Mouse (Mus musculus): ENCODE measurements around the gene Mmab. TPM values are rescaled to one million over a fixed set of nuclear protein-coding genes. Genes with fewer than 3 reads are reported as not detected.

Gene Mmab
- polyA plus RNA-seq, 1 experiment = 18.7 TPM

- H3K4me3 ChIP-seq (ENCODE audit: insufficient read depth, low read depth, low read length) = no peak overlapping the region
- no peak for DNase-seq
- H3K27ac ChIP-seq (ENCODE audit: insufficient read depth, low read depth, low read length) = no peak overlapping the region
- 66% methylated on average over 8 of the region's 8 CpGs for WGBS
- no peak for TF ChIP-seq POLR2A (IDR thresholded peaks at IDR 0.05; ENCODE audit: low read depth, low read length)
- 0 out of 2 replicates have a peak, but pooled peaks have one; percentile 7 for TF ChIP-seq CTCF (conservative IDR thresholded peaks at IDR 0.05; ENCODE audit: insufficient read depth, insufficient read length, low read depth, low read length)
- H3K4me1 ChIP-seq (ENCODE audit: control insufficient read depth, insufficient read depth, low read length) = no peaks in the 10 kb centered on the region
- peaks cover 2% of the 10 kb centered on the region for H3K36me3 ChIP-seq (ENCODE audit: control insufficient read depth, insufficient read depth, low read length)
- no peaks in the 10 kb centered on the region for H3K27me3 ChIP-seq (replicated peaks; ENCODE audit: control insufficient read depth, insufficient read depth, low read length)
These were observed 27.0 kb downstream of the Mmab start for GRCm38 (mm10) chr5:114416855-114417254.

GRCm38 (mm10) chr5:114415606-114416005 lies 28.3 kb downstream of the Mmab start:
- 94% methylated on average over 5 of the region's 5 CpGs for WGBS
- H3K4me3 ChIP-seq (ENCODE audit: insufficient read depth, low read depth, low read length) = no peak overlapping the region
- DNase-seq = no peak
- no peak overlapping the region for H3K27ac ChIP-seq (ENCODE audit: insufficient read depth, low read depth, low read length)
- TF ChIP-seq CTCF (conservative IDR thresholded peaks at IDR 0.05; ENCODE audit: insufficient read depth, insufficient read length, low read depth, low read length) = no peak
- TF ChIP-seq POLR2A (IDR thresholded peaks at IDR 0.05; ENCODE audit: low read depth, low read length) = no peak
- peaks cover 2% of the 10 kb centered on the region for H3K36me3 ChIP-seq (ENCODE audit: control insufficient read depth, insufficient read depth, low read length)
- no peaks in the 10 kb centered on the region for H3K27me3 ChIP-seq (replicated peaks; ENCODE audit: control insufficient read depth, insufficient read depth, low read length)
- H3K4me1 ChIP-seq (ENCODE audit: control insufficient read depth, insufficient read depth, low read length) = no peaks in the 10 kb centered on the region

- 65% methylated on average over 16 of the region's 16 CpGs for WGBS
- H3K27ac ChIP-seq (ENCODE audit: insufficient read depth, low read depth, low read length) = peak overlapping the region; percentile 48
- no peaks in the 10 kb centered on the region for H3K27me3 ChIP-seq (replicated peaks; ENCODE audit: control insufficient read depth, insufficient read depth, low read length)
- H3K4me1 ChIP-seq (ENCODE audit: control insufficient read depth, insufficient read depth, low read length) = no peaks in the 10 kb centered on the region
- H3K36me3 ChIP-seq (ENCODE audit: control insufficient read depth, insufficient read depth, low read length) = peaks cover 2% of the 10 kb centered on the region
- TF ChIP-seq POLR2A (IDR thresholded peaks at IDR 0.05; ENCODE audit: low read depth, low read length) (no peak), CTCF (conservative IDR thresholded peaks at IDR 0.05; ENCODE audit: insufficient read depth, insufficient read length, low read depth, low read length) (no peak)
- peak; percentile 76 for DNase-seq
- H3K4me3 ChIP-seq (ENCODE audit: insufficient read depth, low read depth, low read length) = no peak overlapping the region
These were observed 30.7 kb downstream of the Mmab start for GRCm38 (mm10) chr5:114413067-114413735.

GRCm38 (mm10) chr5:114412361-114412998 lies 31.4 kb downstream of the Mmab start:
- Histone ChIP-seq H3K4me1 (ENCODE audit: control insufficient read depth, insufficient read depth, low read length) (no peaks in the 10 kb centered on the region), H3K27me3 (replicated peaks; ENCODE audit: control insufficient read depth, insufficient read depth, low read length) (no peaks in the 10 kb centered on the region), H3K36me3 (ENCODE audit: control insufficient read depth, insufficient read depth, low read length) (peaks cover 2% of the 10 kb centered on the region), H3K4me3 (ENCODE audit: insufficient read depth, low read depth, low read length) (no peak overlapping the region), H3K27ac (ENCODE audit: insufficient read depth, low read depth, low read length) (no peak overlapping the region)
- TF ChIP-seq CTCF (conservative IDR thresholded peaks at IDR 0.05; ENCODE audit: insufficient read depth, insufficient read length, low read depth, low read length) = no peak
- no peak for TF ChIP-seq POLR2A (IDR thresholded peaks at IDR 0.05; ENCODE audit: low read depth, low read length)
- 66% methylated on average over 23 of the region's 23 CpGs for WGBS
- no peak for DNase-seq

GRCm38 (mm10) chr5:114410429-114410828 lies 33.4 kb downstream of the Mmab start:
- no peak for DNase-seq
- 90% methylated on average over 13 of the region's 13 CpGs for WGBS
- Histone ChIP-seq H3K27ac (ENCODE audit: insufficient read depth, low read depth, low read length) (no peak overlapping the region), H3K4me1 (ENCODE audit: control insufficient read depth, insufficient read depth, low read length) (no peaks in the 10 kb centered on the region), H3K4me3 (ENCODE audit: insufficient read depth, low read depth, low read length) (no peak overlapping the region), H3K27me3 (replicated peaks; ENCODE audit: control insufficient read depth, insufficient read depth, low read length) (no peaks in the 10 kb centered on the region), H3K36me3 (ENCODE audit: control insufficient read depth, insufficient read depth, low read length) (peaks cover 2% of the 10 kb centered on the region)
- no peak for TF ChIP-seq CTCF (conservative IDR thresholded peaks at IDR 0.05; ENCODE audit: insufficient read depth, insufficient read length, low read depth, low read length)
- no peak for TF ChIP-seq POLR2A (IDR thresholded peaks at IDR 0.05; ENCODE audit: low read depth, low read length)

- TF ChIP-seq POLR2A (IDR thresholded peaks at IDR 0.05; ENCODE audit: low read depth, low read length) (no peak), CTCF (conservative IDR thresholded peaks at IDR 0.05; ENCODE audit: insufficient read depth, insufficient read length, low read depth, low read length) (no peak)
- no peak for DNase-seq
- 88% methylated on average over 11 of the region's 11 CpGs for WGBS
- Histone ChIP-seq H3K36me3 (ENCODE audit: control insufficient read depth, insufficient read depth, low read length) (peaks cover 2% of the 10 kb centered on the region), H3K4me1 (ENCODE audit: control insufficient read depth, insufficient read depth, low read length) (no peaks in the 10 kb centered on the region), H3K4me3 (ENCODE audit: insufficient read depth, low read depth, low read length) (no peak overlapping the region), H3K27ac (ENCODE audit: insufficient read depth, low read depth, low read length) (no peak overlapping the region), H3K27me3 (replicated peaks; ENCODE audit: control insufficient read depth, insufficient read depth, low read length) (no peaks in the 10 kb centered on the region)
These were observed 35.0 kb downstream of the Mmab start for GRCm38 (mm10) chr5:114408846-114409245.

- WGBS = 72% methylated on average over 9 of the region's 9 CpGs
- Histone ChIP-seq H3K27ac (ENCODE audit: insufficient read depth, low read depth, low read length) (no peak overlapping the region), H3K4me3 (ENCODE audit: insufficient read depth, low read depth, low read length) (no peak overlapping the region), H3K27me3 (replicated peaks; ENCODE audit: control insufficient read depth, insufficient read depth, low read length) (no peaks in the 10 kb centered on the region), H3K36me3 (ENCODE audit: control insufficient read depth, insufficient read depth, low read length) (peaks cover 2% of the 10 kb centered on the region), H3K4me1 (ENCODE audit: control insufficient read depth, insufficient read depth, low read length) (no peaks in the 10 kb centered on the region)
- TF ChIP-seq CTCF (conservative IDR thresholded peaks at IDR 0.05; ENCODE audit: insufficient read depth, insufficient read length, low read depth, low read length) (no peak), POLR2A (IDR thresholded peaks at IDR 0.05; ENCODE audit: low read depth, low read length) (no peak)
- DNase-seq = peak; percentile 12
These were observed 36.0 kb downstream of the Mmab start for GRCm38 (mm10) chr5:114407810-114408209.
